Mouse (Mus musculus): ENCODE results near the gene Ceacam20.

GRCm38 (mm10) chr7:19932133-19932876, 32.9 kb upstream of the Ceacam20 start:
- no peak for TF ChIP-seq GATA1 (IDR thresholded peaks at IDR 0.05; ENCODE audit: borderline replicate concordance, low read length)
- TF ChIP-seq FLI1 (IDR thresholded peaks at IDR 0.05; ENCODE audit: low read length) = no peak
